Mouse (Mus musculus): ENCODE data around the gene Raver1. TPM values are rescaled to one million over a fixed set of nuclear protein-coding genes. Genes with fewer than 3 reads are reported as not detected.
"Not testable (repeated sequence)": the region's sequence is repeated elsewhere in the genome, so short reads cannot be mapped to it uniquely, and the experiment has no call there.

Raver1 gene
- total RNA-seq, 2 experiments from 2014 or later = 29.9 to 31.5 TPM

- no peak for DNase-seq
These were observed 14.2 kb upstream of the Raver1 start for GRCm38 (mm10) chr9:21105760-21106564.

GRCm38 (mm10) chr9:21104814-21105213 is 13.0 kb upstream of the Raver1 start:
- no peak for DNase-seq

GRCm38 (mm10) chr9:21102076-21102475 is 10.3 kb upstream of the Raver1 start:
- no peak for DNase-seq

- no peak for DNase-seq
These were observed 8.8 kb upstream of the Raver1 start for GRCm38 (mm10) chr9:21100447-21101161.

GRCm38 (mm10) chr9:21097793-21098192 is 6.0 kb upstream of the Raver1 start:
- DNase-seq = peak; percentile 52 to 63

GRCm38 (mm10) chr9:21095958-21096357 is 4.2 kb upstream of the Raver1 start:
- no peak for DNase-seq

GRCm38 (mm10) chr9:21093423-21093822 is 1.6 kb upstream of the Raver1 start:
- no peak for DNase-seq

GRCm38 (mm10) chr9:21090972-21091706 is 669 bp downstream of the Raver1 start:
- no peak for DNase-seq

- no peak for DNase-seq
These were observed 1.3 kb downstream of the Raver1 start for GRCm38 (mm10) chr9:21090537-21090936.

GRCm38 (mm10) chr9:21083324-21083723 is 8.5 kb downstream of the Raver1 start:
- no peak for DNase-seq

- DNase-seq = no peak
These were observed 10.7 kb downstream of the Raver1 start for GRCm38 (mm10) chr9:21081127-21081526.

GRCm38 (mm10) chr9:21075625-21076024 is 16.2 kb downstream of the Raver1 start:
- no peak for DNase-seq

- no peak for DNase-seq
These were observed 17.6 kb downstream of the Raver1 start for GRCm38 (mm10) chr9:21074173-21074572.

GRCm38 (mm10) chr9:21073044-21073840 is 18.6 kb downstream of the Raver1 start, which contains the start of the genes Gm49373 and Fdx1l:
Gene Gm49373, minus strand, starts transcription at chr9:21073096.
Gene Fdx1l, minus strand, starts transcription at chr9:21073614.
- peak; percentile 90 for DNase-seq

- no peak for DNase-seq
These were observed 19.2 kb downstream of the Raver1 start for GRCm38 (mm10) chr9:21072641-21073040.

- DNase-seq = no peak
These were observed 24.7 kb downstream of the Raver1 start, which contains the start of gene Zglp1 for GRCm38 (mm10) chr9:21067006-21067684. Gene Zglp1, minus strand, starts transcription at chr9:21067093.

GRCm38 (mm10) chr9:21062928-21063327 is 28.9 kb downstream of the Raver1 start:
- peak; percentile 58 to 67 for DNase-seq

- DNase-seq = no peak
These were observed 40.2 kb downstream of the Raver1 start for GRCm38 (mm10) chr9:21051578-21051977.

- no peak for DNase-seq
These were observed 46.6 kb downstream of the Raver1 start for GRCm38 (mm10) chr9:21045235-21045634.

- not testable (repeated sequence) for DNase-seq
These were observed 47.0 kb downstream of the Raver1 start for GRCm38 (mm10) chr9:21044785-21045184.

GRCm38 (mm10) chr9:21043563-21043962 is 48.2 kb downstream of the Raver1 start:
- DNase-seq = no peak

Data from layer of hippocampus, postnatal 36 days (tissue).